Mouse (Mus musculus) hindbrain, embryonic 13.5 days (tissue): ENCODE measurements around the gene Pip5k1b. TPM values are rescaled to one million over a fixed set of nuclear protein-coding genes. Genes with fewer than 3 reads are reported as not detected.
A peak's percentile ranks its signal among the peaks of the same experiment; 100 is the strongest.

ENCODE experiments used
- ATAC-seq: fragments of 200-750 bp; cut with Nextera tagmentation; 2 replicates; pipeline ENCODE4 v1.8.0; 2017; ENCODE audit warnings: moderate TSS enrichment; ENCODE audit not compliant: low FRiP score
- H3K27ac ChIP-seq: fragments of 300-500 bp; sonication (generic); 2 replicates; pipeline ENCODE4 v1.5.1; 2015; ENCODE audit warnings: inconsistent platforms, mild to moderate bottlenecking, moderate library complexity
- H3K27me3 ChIP-seq: fragments of 300-500 bp; sonication (generic); 2 replicates; pipeline ENCODE4 v1.6.1; 2015; ENCODE audit warnings: mild to moderate bottlenecking, inconsistent platforms
- H3K36me3 ChIP-seq: fragments of 300-500 bp; sonication (generic); 2 replicates; pipeline ENCODE4 v1.6.1; 2015; ENCODE audit warnings: mild to moderate bottlenecking, inconsistent platforms
- H3K4me1 ChIP-seq: fragments of 300-500 bp; sonication (generic); replicated peaks from 2 replicates; pipeline ENCODE4 v1.6.1; 2015; ENCODE audit warnings: inconsistent platforms
- H3K4me2 ChIP-seq: fragments of 300-500 bp; sonication (generic); 2 replicates; pipeline ENCODE4 v1.6.1; 2015; ENCODE audit warnings: inconsistent platforms, mild to moderate bottlenecking, moderate library complexity
- H3K4me3 ChIP-seq: fragments of 300-500 bp; sonication (generic); 2 replicates; pipeline ENCODE4 v1.5.1; 2015; ENCODE audit warnings: mild to moderate bottlenecking, inconsistent platforms
- H3K9ac ChIP-seq: fragments of 300-500 bp; sonication (generic); 2 replicates; pipeline ENCODE4 v1.6.1; 2015; ENCODE audit warnings: mild to moderate bottlenecking, inconsistent platforms
- H3K9me3 ChIP-seq: fragments of 300-500 bp; sonication (generic); 2 replicates; pipeline ENCODE4 v1.6.1; 2016; ENCODE audit warnings: inconsistent platforms
- WGBS: fragments of 180-500 bp; shearing (Covaris S2); methylation state at CpG from one replicate; pipeline ENCODE4 v1.1.7; 2015; 5-methylcytosine and 5-hydroxymethylcytosine counted together
- polyA plus RNA-seq: library from polyadenylated mRNA; unstranded; fragments of >200 nt; fragmentation: Nextera tagmentation; extraction: Ambion mirVana; gene quantifications from 2 replicates; pipeline ENCODE4 v1.2.1, GENCODE M21; 2015

Gene Pip5k1b
- polyA plus RNA-seq, 1 experiment from 2014 or later, result 1.5 TPM

DNA sequence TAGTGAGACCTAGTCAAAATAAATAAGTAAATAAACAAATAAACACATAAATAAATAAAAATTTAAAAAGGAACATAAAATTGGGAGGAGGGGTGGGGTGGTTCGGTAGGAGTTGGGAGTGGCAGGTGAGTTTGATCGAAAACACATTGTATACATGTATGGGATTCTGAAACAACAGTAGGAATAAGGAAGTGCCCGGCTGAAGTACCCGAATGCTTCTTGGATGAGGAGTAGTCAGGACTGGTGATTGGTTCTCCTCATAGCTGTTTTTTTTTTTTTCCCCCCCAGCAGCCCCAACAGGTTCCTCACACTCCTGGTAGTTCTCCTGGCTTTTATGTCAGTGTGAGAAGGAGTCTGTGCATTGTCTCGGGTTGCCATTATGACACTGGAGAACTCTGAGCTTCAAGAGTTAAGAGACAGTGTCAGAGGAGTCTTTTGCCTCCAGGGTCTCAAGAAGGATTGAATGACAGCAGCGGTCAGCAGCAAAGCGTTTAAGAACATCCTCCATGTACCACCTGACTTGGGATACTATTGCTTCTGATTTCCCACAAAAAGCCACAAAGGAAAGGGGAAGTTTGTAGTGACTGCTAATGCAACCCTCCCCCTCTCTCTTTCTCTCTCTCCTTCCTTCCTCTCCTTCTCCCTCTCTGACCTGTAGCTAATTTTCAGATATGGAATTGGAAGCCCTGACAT, 274.2 kb downstream of the Pip5k1b start:
- H3K4me2 ChIP-seq, result peak overlapping the region; percentile 85
- no peaks in the 10 kb centered on the region for H3K9me3 ChIP-seq
- 66% methylated on average over 7 of the region's 7 CpGs for WGBS
- peaks cover 13% of the 10 kb centered on the region for H3K4me1 ChIP-seq
- H3K4me3 ChIP-seq, result peak overlapping the region; percentile 64
- no peak overlapping the region for H3K9ac ChIP-seq
- no peak overlapping the region for H3K27ac ChIP-seq
- no peaks in the 10 kb centered on the region for H3K27me3 ChIP-seq
- H3K36me3 ChIP-seq, result no peaks in the 10 kb centered on the region
- ATAC-seq, result no peak

DNA sequence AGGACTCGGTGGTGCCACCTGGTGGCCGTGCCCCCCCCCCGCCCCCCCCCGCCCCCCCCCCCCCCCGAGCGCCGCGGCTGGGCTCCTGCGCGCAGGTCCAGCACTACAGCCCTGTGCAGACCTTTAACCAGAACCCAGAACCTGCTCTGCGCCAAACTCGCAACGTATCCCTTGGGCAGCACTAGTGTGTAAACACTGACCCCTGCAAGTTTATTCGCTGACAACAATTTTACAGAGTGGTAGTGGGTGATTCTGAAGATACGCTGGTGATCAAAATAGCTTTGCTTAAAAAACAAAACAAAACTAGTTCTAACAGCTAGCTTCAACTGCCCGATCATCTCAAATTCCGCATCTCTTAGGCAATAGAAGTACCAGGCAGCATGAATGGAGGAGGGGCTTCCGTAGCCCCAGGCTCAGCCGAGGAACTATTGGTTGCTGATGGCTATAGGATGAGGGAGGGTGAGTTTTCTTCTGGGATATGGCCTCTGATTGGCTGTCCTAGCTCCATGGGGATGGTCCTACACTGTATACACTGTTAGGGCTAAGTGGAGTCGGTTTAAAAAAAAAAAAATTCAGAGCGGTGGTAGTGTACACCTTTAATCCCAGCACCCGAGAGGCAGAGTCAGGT, 275.0 kb downstream of the Pip5k1b start, which contains the start of gene Fxn:
TSS of gene Fxn (minus strand) at position 5 of the 628 bp plus-strand sequence.
- Histone ChIP-seq H3K27me3 (no peaks in the 10 kb centered on the region), H3K9me3 (no peaks in the 10 kb centered on the region), H3K4me2 (peak within 1 kb of the TSS; percentile 85), H3K36me3 (0 out of 2 replicates have a peak, but pooled peaks cover under 1% of the 10 kb centered on the region), H3K4me1 (peaks cover 13% of the 10 kb centered on the region), H3K4me3 (peak within 1 kb of the TSS; percentile 64), H3K27ac (peak within 1 kb of the TSS; percentile 90), H3K9ac (peak within 1 kb of the TSS; percentile 79)
- ATAC-seq, result peak; percentile 95
- WGBS, result under 1% methylated on average over 12 of the region's 22 CpGs

DNA sequence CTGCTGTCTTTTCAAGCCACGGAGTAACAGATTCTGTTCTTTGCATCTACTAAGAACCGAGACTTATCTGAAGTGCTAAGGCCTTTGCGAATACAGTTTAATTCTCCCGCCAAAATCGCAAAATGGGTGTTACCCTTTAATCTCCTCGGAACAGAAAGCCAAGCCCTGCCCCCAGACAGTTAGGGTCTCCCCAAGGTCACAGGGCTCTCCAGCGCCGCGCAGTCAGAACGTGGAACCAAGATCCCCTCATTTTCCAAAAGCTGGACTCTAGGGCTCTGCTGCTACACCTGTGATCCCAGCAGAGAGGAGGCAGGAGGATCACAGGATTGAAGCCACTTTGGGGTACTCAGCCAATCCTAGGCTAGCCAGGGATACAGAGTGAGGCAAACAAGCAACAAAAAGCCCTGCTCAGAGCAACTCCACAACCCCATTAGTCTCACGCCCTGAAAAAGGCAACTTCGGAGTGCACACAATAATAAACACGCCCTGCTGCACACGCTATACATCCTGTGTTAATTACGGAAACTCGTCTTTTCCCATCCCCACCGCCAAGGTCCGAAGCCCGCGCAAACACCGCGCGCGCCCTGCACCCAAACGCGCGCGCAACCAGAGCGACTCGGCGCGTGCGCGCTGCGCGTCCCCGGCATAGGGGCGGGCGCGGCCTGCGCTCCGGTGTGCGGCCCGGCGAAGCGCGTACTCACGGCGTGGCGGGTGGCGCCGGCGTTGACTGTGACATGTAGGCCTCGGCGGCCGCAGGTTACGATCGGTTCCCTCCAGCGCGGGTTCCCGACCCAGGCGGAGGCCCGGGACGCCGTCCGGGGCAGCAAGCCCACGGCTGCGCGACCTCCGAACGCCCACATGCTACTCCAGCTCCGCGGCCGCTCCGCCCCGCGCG, 275.7 kb downstream of the Pip5k1b start:
- WGBS, result under 1% methylated on average over 75 of the region's 78 CpGs
- Histone ChIP-seq H3K9ac (peak overlapping the region; percentile 79), H3K4me2 (peak overlapping the region; percentile 85), H3K27ac (peak overlapping the region; percentile 90), H3K9me3 (no peaks in the 10 kb centered on the region), H3K27me3 (no peaks in the 10 kb centered on the region), H3K4me3 (peak overlapping the region; percentile 64), H3K36me3 (0 out of 2 replicates have a peak, but pooled peaks cover 3% of the 10 kb centered on the region), H3K4me1 (peaks cover 13% of the 10 kb centered on the region)
- ATAC-seq, result peak; percentile 65

DNA sequence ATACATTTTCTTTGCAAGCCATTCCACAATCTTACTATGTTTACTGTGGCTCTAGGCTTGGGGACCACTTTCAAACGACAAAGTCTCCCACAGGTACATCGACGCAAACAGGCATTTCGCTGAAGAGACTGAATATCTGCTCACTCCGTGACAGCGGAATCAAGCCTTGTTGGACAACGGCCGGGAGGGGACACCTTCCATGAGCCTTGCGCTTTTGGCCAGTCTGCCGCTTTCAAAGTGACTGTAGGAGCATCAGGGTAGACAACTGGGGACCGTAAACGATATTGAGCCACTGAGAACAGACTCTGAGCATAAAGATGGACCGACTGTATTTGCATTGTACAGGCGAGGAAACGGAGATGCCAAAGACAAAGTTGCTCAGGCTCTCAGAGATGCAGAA, 276.8 kb downstream of the Pip5k1b start:
- H3K36me3 ChIP-seq, result 0 out of 2 replicates have a peak, but pooled peaks cover 3% of the 10 kb centered on the region
- H3K27me3 ChIP-seq, result no peaks in the 10 kb centered on the region
- peak overlapping the region; percentile 64 for H3K4me3 ChIP-seq
- peaks cover 13% of the 10 kb centered on the region for H3K4me1 ChIP-seq
- no peak for ATAC-seq
- WGBS, result 89% methylated on average over 15 of the region's 15 CpGs
- no peak overlapping the region for H3K27ac ChIP-seq
- H3K9ac ChIP-seq, result no peak overlapping the region
- peak overlapping the region; percentile 85 for H3K4me2 ChIP-seq
- no peaks in the 10 kb centered on the region for H3K9me3 ChIP-seq

DNA sequence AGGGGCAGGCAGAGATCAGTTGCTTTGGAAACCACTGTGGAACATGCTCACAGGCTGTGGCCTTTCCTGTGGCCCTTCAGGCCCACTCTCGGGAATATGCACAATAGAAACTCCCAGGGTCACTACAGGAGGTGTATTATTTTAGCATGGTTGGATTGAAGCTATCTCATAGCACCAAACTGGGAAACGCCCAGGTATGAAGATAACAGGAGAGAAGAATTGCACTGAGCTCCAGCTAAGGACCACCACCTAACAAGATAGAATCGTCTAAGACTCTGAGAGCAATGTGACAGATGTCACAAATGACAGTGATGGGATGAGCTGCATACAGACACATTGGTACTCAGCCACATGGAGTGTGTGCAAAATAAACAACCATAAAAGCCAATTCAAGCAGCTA, 281.4 kb downstream of the Pip5k1b start:
- no peak for ATAC-seq

DNA sequence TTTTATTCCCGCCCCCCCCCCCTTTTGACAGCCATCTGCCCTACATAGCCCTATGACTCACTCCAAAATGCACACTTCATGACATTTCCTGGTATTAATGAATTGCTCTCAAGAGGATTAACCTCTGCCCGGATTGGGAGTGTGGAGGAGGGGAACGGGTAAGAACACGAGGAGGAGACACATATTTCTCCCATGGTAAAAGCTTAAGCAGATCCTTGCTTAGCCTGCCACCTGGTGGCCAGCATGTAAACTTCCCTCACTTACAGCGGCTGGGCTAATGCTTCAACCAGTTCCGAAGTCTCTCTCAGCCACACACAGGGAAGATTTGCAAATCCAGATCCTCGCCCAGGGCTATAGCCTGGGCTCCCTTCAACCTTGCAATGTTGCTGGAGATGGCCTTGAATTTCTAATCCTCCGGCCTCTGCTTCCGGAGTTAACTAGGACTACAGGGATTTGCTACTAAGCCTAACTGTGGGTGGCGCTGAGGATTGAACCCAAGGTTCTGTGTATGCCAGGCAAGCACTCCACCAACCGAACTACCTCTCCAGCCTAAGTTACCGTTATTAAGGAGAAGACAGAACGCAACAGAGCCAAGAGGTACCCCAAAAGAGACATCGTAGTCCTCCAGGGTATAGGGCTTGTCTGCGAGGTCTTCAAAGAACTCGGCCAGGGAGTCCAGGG, 283.8 kb downstream of the Pip5k1b start:
- peak overlapping the region; percentile 31; the same call in 1 of the 2 replicates for H3K4me2 ChIP-seq
- H3K27ac ChIP-seq, result no peak overlapping the region
- no peaks in the 10 kb centered on the region for H3K9me3 ChIP-seq
- H3K27me3 ChIP-seq, result no peaks in the 10 kb centered on the region
- peaks cover 24% of the 10 kb centered on the region for H3K4me1 ChIP-seq
- H3K36me3 ChIP-seq, result 0 out of 2 replicates have a peak, but pooled peaks cover 3% of the 10 kb centered on the region
- no peak overlapping the region for H3K9ac ChIP-seq
- ATAC-seq, result peak; percentile 84
- WGBS, result 48% methylated on average over 16 of the region's 16 CpGs
- H3K4me3 ChIP-seq, result no peak overlapping the region

More for the DNA sequence above, 281.4 kb downstream of the Pip5k1b start:
- Histone ChIP-seq H3K36me3 (0 out of 2 replicates have a peak, but pooled peaks cover 3% of the 10 kb centered on the region), H3K27ac (no peak overlapping the region), H3K9ac (no peak overlapping the region), H3K4me3 (no peak overlapping the region), H3K4me1 (peaks cover 16% of the 10 kb centered on the region), H3K9me3 (no peaks in the 10 kb centered on the region), H3K27me3 (no peaks in the 10 kb centered on the region), H3K4me2 (no peak overlapping the region)
- WGBS, result 67% methylated on average over 3 of the region's 3 CpGs

DNA sequence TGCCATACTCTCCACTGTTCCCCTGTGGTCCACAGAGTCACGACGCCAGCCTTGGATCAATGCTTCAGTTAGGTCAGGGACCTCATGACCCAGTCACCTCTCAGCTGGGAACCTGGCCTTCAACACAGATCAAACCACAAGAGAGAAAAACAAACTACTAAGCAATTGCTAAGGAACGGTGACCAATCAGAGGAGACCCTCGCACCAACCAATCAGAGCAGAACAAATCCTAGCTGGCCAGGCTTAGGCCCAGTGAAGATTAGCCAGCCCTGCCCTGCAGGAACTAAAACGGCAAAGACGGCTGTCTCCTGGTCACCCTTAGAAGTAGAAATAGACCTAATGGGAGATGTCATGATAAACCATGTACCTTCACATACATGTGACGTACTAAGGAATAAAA, 284.3 kb downstream of the Pip5k1b start:
- 39% methylated on average over 7 of the region's 7 CpGs for WGBS
- H3K4me1 ChIP-seq, result peaks cover 24% of the 10 kb centered on the region
- H3K4me2 ChIP-seq, result peak overlapping the region; percentile 31; the same call in 1 of the 2 replicates
- H3K27ac ChIP-seq, result no peak overlapping the region
- 0 out of 2 replicates have a peak, but pooled peaks cover 3% of the 10 kb centered on the region for H3K36me3 ChIP-seq
- no peak overlapping the region for H3K9ac ChIP-seq
- H3K9me3 ChIP-seq, result no peaks in the 10 kb centered on the region
- no peaks in the 10 kb centered on the region for H3K27me3 ChIP-seq
- ATAC-seq, result peak; percentile 73
- no peak overlapping the region for H3K4me3 ChIP-seq

DNA sequence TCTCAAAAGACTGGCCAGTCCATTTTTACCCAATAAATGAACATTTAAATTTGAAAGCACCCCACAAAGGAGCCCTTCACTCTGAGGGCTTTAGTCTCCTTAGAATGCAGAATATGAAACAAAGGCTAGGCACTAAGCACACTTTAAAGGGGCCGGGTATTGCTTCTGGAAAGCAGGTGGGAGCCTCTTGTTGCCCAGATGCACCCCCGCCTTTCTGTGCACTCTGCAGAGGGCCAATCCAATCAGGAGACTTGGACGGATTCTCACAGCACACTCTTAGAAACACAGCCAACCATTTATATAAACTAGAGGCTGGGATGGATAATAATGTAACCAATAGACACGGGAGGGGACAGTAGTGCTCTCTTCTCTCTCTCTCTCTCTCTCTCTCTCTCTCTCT, 287.1 kb downstream of the Pip5k1b start:
- WGBS, result 41% methylated on average over 4 of the region's 4 CpGs

DNA sequence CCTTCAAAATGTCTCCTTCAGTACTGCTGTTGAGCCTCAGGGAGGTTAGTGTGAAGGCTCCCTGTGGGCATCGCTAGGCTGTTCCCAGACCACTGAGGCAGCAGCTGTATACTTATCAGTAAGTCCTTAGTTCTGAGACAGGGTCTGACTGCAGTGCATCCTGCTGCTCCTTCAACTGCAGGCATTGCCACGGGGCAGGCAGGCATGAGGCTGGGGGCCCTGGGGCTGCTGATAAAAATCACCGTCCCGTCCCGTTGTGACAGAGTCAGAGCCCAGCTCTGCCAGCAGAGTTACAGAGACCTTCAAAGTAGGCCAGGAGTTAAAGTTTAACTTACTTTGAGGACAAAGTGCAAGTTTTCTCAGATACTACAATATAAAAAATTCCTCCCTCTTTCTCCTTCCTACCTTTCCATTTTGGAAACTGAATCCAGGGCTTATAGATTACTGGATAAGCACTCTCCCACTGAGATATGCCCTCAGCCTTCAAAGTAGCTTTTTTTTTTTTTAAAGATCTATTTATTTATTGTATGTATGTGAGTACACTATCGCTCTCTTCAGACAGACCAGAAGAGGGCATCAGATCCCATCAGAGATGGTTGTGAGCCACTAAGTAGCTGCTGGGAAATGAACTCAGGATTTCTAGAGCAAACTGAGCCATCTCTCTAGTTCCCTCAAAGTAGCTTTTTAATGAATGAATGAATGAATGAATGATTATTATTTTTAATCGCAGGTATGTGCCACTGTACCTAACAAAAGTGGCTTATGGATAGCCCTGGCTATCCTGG, 289.4 kb downstream of the Pip5k1b start:
- no peaks in the 10 kb centered on the region for H3K9me3 ChIP-seq
- H3K9ac ChIP-seq, result no peak overlapping the region
- whole genome bisulfite sequencing, result 79% methylated on average over 7 of the region's 7 CpGs
- H3K4me1 ChIP-seq, result peaks cover 20% of the 10 kb centered on the region
- no peak for ATAC-seq
- H3K4me3 ChIP-seq, result no peak overlapping the region
- no peaks in the 10 kb centered on the region for H3K27me3 ChIP-seq
- peaks cover 16% of the 10 kb centered on the region; the same call in 1 of the 2 replicates for H3K36me3 ChIP-seq
- H3K27ac ChIP-seq, result no peak overlapping the region
- H3K4me2 ChIP-seq, result no peak overlapping the region

More for the DNA sequence above, 287.1 kb downstream of the Pip5k1b start:
- Histone ChIP-seq H3K4me3 (no peak overlapping the region), H3K9me3 (no peaks in the 10 kb centered on the region), H3K27ac (no peak overlapping the region; the same call in 1 of the 2 replicates), H3K36me3 (peaks cover 10% of the 10 kb centered on the region; the same call in 1 of the 2 replicates), H3K27me3 (no peaks in the 10 kb centered on the region), H3K4me2 (no peak overlapping the region), H3K4me1 (peaks cover 24% of the 10 kb centered on the region), H3K9ac (no peak overlapping the region)
- no peak for ATAC-seq

DNA sequence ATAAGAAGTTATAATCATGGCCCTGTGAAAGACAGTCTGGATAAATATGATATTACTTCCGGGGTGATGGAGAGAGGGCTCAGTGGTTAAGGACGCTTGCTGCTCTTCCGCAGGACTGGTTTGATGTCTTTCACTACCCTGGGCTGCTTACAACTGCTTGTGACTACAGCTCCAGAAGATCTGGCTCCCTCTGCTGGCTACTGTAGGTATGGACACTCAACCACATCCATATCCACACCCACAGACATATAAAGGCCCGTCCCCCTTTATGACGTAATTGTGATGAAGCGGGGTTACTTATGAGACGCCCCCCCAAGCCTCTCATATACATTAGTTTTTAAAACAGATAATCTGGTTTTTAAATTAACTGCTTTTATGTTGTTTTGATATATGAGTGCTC, 290.7 kb downstream of the Pip5k1b start:
- no peak overlapping the region for H3K9ac ChIP-seq
- no peak overlapping the region for H3K4me2 ChIP-seq
- no peak overlapping the region for H3K27ac ChIP-seq
- 0 out of 2 replicates have a peak, but pooled peaks have one; percentile 34 for ATAC-seq
- no peak overlapping the region for H3K4me3 ChIP-seq
- H3K4me1 ChIP-seq, result peaks cover 15% of the 10 kb centered on the region
- WGBS, result 44% methylated on average over 7 of the region's 7 CpGs
- no peaks in the 10 kb centered on the region for H3K27me3 ChIP-seq
- no peaks in the 10 kb centered on the region for H3K9me3 ChIP-seq
- H3K36me3 ChIP-seq, result peaks cover 20% of the 10 kb centered on the region; the same call in 1 of the 2 replicates

DNA sequence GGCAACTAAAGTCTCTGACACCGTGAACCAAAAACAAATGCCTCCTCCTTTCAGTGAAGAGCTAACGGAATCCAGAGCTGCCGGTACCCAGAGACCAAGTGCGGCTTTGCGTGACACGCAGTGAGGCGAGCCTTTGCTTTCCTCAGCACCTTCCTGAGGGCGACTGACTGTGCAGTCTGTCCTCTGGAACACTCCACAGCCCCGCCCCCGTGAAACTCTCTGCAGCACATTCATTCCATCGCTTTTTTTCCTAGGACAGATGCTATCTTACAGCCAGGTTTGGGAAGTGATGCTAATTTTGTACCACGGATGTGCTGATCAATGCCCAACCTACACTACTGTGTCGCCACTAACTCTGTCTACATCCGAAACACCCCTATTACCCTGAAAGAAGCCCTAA, 292.9 kb downstream of the Pip5k1b start:
- Histone ChIP-seq H3K27ac (no peak overlapping the region), H3K9me3 (no peaks in the 10 kb centered on the region), H3K4me1 (0 out of 2 replicates have a peak, but pooled peaks cover 9% of the 10 kb centered on the region), H3K4me2 (no peak overlapping the region), H3K36me3 (peaks cover 20% of the 10 kb centered on the region; the same call in 1 of the 2 replicates), H3K9ac (no peak overlapping the region), H3K4me3 (no peak overlapping the region), H3K27me3 (no peaks in the 10 kb centered on the region)
- no peak for ATAC-seq
- 91% methylated on average over 14 of the region's 14 CpGs for WGBS
